Mouse (Mus musculus): ENCODE measurements around the gene Hivep3.

Hivep3 gene

GRCm38 (mm10) chr4:119948406-119948805 is 214.8 kb downstream of the Hivep3 start:
- Histone ChIP-seq H3K4me1 (replicated peaks; ENCODE audit: low read depth, low read length) (peaks cover 7% of the 10 kb centered on the region), H3K36me3 (ENCODE audit: insufficient read depth, low read length) (no peaks in the 10 kb centered on the region), H3K4me3 (replicated peaks; ENCODE audit: low read length) (no peak overlapping the region), H3K27me3 (ENCODE audit: insufficient read depth, low read length) (no peaks in the 10 kb centered on the region), H3K9me3 (ENCODE audit: low read length) (peaks cover 13% of the 10 kb centered on the region)
- TF ChIP-seq NANOG (IDR thresholded peaks at IDR 0.05; ENCODE audit: borderline replicate concordance, low read length): no peak
- no peak for TF ChIP-seq POU5F1 (IDR thresholded peaks at IDR 0.05; ENCODE audit: borderline replicate concordance, low read length)
- TF ChIP-seq CTCF (conservative IDR thresholded peaks at IDR 0.05; ENCODE audit: low read length): no peak

GRCm38 (mm10) chr4:119948922-119949614 is 215.5 kb downstream of the Hivep3 start:
- no peak for TF ChIP-seq NANOG (IDR thresholded peaks at IDR 0.05; ENCODE audit: borderline replicate concordance, low read length)
- no peak for TF ChIP-seq CTCF (conservative IDR thresholded peaks at IDR 0.05; ENCODE audit: low read length)
- no peak for TF ChIP-seq POU5F1 (IDR thresholded peaks at IDR 0.05; ENCODE audit: borderline replicate concordance, low read length)
- H3K36me3 ChIP-seq (ENCODE audit: insufficient read depth, low read length): no peaks in the 10 kb centered on the region
- peaks cover 7% of the 10 kb centered on the region for H3K4me1 ChIP-seq (replicated peaks; ENCODE audit: low read depth, low read length)
- no peaks in the 10 kb centered on the region for H3K27me3 ChIP-seq (ENCODE audit: insufficient read depth, low read length)
- H3K4me3 ChIP-seq (replicated peaks; ENCODE audit: low read length): no peak overlapping the region
- H3K9me3 ChIP-seq (ENCODE audit: low read length): peaks cover 13% of the 10 kb centered on the region

GRCm38 (mm10) chr4:119950181-119950580 is 216.6 kb downstream of the Hivep3 start:
- no peak overlapping the region for H3K4me3 ChIP-seq (replicated peaks; ENCODE audit: low read length)
- peaks cover 7% of the 10 kb centered on the region for H3K4me1 ChIP-seq (replicated peaks; ENCODE audit: low read depth, low read length)
- no peaks in the 10 kb centered on the region for H3K27me3 ChIP-seq (ENCODE audit: insufficient read depth, low read length)
- H3K36me3 ChIP-seq (ENCODE audit: insufficient read depth, low read length): no peaks in the 10 kb centered on the region
- TF ChIP-seq CTCF (conservative IDR thresholded peaks at IDR 0.05; ENCODE audit: low read length): no peak
- TF ChIP-seq POU5F1 (IDR thresholded peaks at IDR 0.05; ENCODE audit: borderline replicate concordance, low read length): no peak
- no peak for TF ChIP-seq NANOG (IDR thresholded peaks at IDR 0.05; ENCODE audit: borderline replicate concordance, low read length)
- peaks cover 9% of the 10 kb centered on the region for H3K9me3 ChIP-seq (ENCODE audit: low read length)

- TF ChIP-seq NANOG (IDR thresholded peaks at IDR 0.05; ENCODE audit: borderline replicate concordance, low read length) (no peak), POU5F1 (IDR thresholded peaks at IDR 0.05; ENCODE audit: borderline replicate concordance, low read length) (no peak), CTCF (conservative IDR thresholded peaks at IDR 0.05; ENCODE audit: low read length) (no peak)
- Histone ChIP-seq H3K36me3 (ENCODE audit: insufficient read depth, low read length) (no peaks in the 10 kb centered on the region), H3K27me3 (ENCODE audit: insufficient read depth, low read length) (no peaks in the 10 kb centered on the region), H3K4me1 (replicated peaks; ENCODE audit: low read depth, low read length) (peaks cover 7% of the 10 kb centered on the region), H3K9me3 (ENCODE audit: low read length) (peaks cover 4% of the 10 kb centered on the region; the same call in 1 of the 2 replicates), H3K4me3 (replicated peaks; ENCODE audit: low read length) (no peak overlapping the region)
Measured at GRCm38 (mm10) chr4:119951081-119951480, 217.5 kb downstream of the Hivep3 start.

- Histone ChIP-seq H3K9me3 (ENCODE audit: low read length) (peaks cover 4% of the 10 kb centered on the region; the same call in 1 of the 2 replicates), H3K36me3 (ENCODE audit: insufficient read depth, low read length) (no peaks in the 10 kb centered on the region), H3K27me3 (ENCODE audit: insufficient read depth, low read length) (no peaks in the 10 kb centered on the region), H3K4me3 (replicated peaks; ENCODE audit: low read length) (no peak overlapping the region), H3K4me1 (replicated peaks; ENCODE audit: low read depth, low read length) (no peaks in the 10 kb centered on the region; the same call in 1 of the 2 replicates)
- TF ChIP-seq POU5F1 (IDR thresholded peaks at IDR 0.05; ENCODE audit: borderline replicate concordance, low read length) (no peak), CTCF (conservative IDR thresholded peaks at IDR 0.05; ENCODE audit: low read length) (no peak)
Measured at GRCm38 (mm10) chr4:119955008-119955407, 221.4 kb downstream of the Hivep3 start.

GRCm38 (mm10) chr4:119957970-119958369 is 224.4 kb downstream of the Hivep3 start:
- no peak for TF ChIP-seq NANOG (IDR thresholded peaks at IDR 0.05; ENCODE audit: borderline replicate concordance, low read length)
- TF ChIP-seq CTCF (conservative IDR thresholded peaks at IDR 0.05; ENCODE audit: low read length): no peak
- TF ChIP-seq POU5F1 (IDR thresholded peaks at IDR 0.05; ENCODE audit: borderline replicate concordance, low read length): no peak
- H3K36me3 ChIP-seq (ENCODE audit: insufficient read depth, low read length): no peaks in the 10 kb centered on the region

GRCm38 (mm10) chr4:119959293-119959692 is 225.7 kb downstream of the Hivep3 start:
- TF ChIP-seq NANOG (IDR thresholded peaks at IDR 0.05; ENCODE audit: borderline replicate concordance, low read length) (no peak), CTCF (conservative IDR thresholded peaks at IDR 0.05; ENCODE audit: low read length) (no peak), POU5F1 (IDR thresholded peaks at IDR 0.05; ENCODE audit: borderline replicate concordance, low read length) (no peak)
- H3K36me3 ChIP-seq (ENCODE audit: insufficient read depth, low read length): no peaks in the 10 kb centered on the region
- no peak overlapping the region for H3K4me3 ChIP-seq (replicated peaks; ENCODE audit: low read length)
- H3K4me1 ChIP-seq (replicated peaks; ENCODE audit: low read depth, low read length): peaks cover 11% of the 10 kb centered on the region
- no peaks in the 10 kb centered on the region for H3K9me3 ChIP-seq (ENCODE audit: low read length)
- no peaks in the 10 kb centered on the region for H3K27me3 ChIP-seq (ENCODE audit: insufficient read depth, low read length)

More at GRCm38 (mm10) chr4:119957970-119958369, 224.4 kb downstream of the Hivep3 start:
- peaks cover 11% of the 10 kb centered on the region for H3K4me1 ChIP-seq (replicated peaks; ENCODE audit: low read depth, low read length)
- no peaks in the 10 kb centered on the region for H3K9me3 ChIP-seq (ENCODE audit: low read length)
- H3K4me3 ChIP-seq (replicated peaks; ENCODE audit: low read length): no peak overlapping the region
- no peaks in the 10 kb centered on the region for H3K27me3 ChIP-seq (ENCODE audit: insufficient read depth, low read length)

- H3K4me3 ChIP-seq (replicated peaks; ENCODE audit: low read length): no peak overlapping the region
- H3K9me3 ChIP-seq (ENCODE audit: low read length): no peaks in the 10 kb centered on the region
- no peak for TF ChIP-seq CTCF (conservative IDR thresholded peaks at IDR 0.05; ENCODE audit: low read length)
- TF ChIP-seq NANOG (IDR thresholded peaks at IDR 0.05; ENCODE audit: borderline replicate concordance, low read length): no peak
- H3K36me3 ChIP-seq (ENCODE audit: insufficient read depth, low read length): no peaks in the 10 kb centered on the region
- no peaks in the 10 kb centered on the region for H3K27me3 ChIP-seq (ENCODE audit: insufficient read depth, low read length)
- H3K4me1 ChIP-seq (replicated peaks; ENCODE audit: low read depth, low read length): peaks cover 11% of the 10 kb centered on the region
Measured at GRCm38 (mm10) chr4:119959873-119960272, 226.3 kb downstream of the Hivep3 start.

- Histone ChIP-seq H3K36me3 (ENCODE audit: insufficient read depth, low read length) (no peaks in the 10 kb centered on the region), H3K4me1 (replicated peaks; ENCODE audit: low read depth, low read length) (peaks cover 11% of the 10 kb centered on the region), H3K27me3 (ENCODE audit: insufficient read depth, low read length) (no peaks in the 10 kb centered on the region), H3K4me3 (replicated peaks; ENCODE audit: low read length) (no peak overlapping the region), H3K9me3 (ENCODE audit: low read length) (no peaks in the 10 kb centered on the region)
- TF ChIP-seq POU5F1 (IDR thresholded peaks at IDR 0.05; ENCODE audit: borderline replicate concordance, low read length) (no peak), CTCF (conservative IDR thresholded peaks at IDR 0.05; ENCODE audit: low read length) (no peak), NANOG (IDR thresholded peaks at IDR 0.05; ENCODE audit: borderline replicate concordance, low read length) (no peak)
Measured at GRCm38 (mm10) chr4:119960523-119960922, 226.9 kb downstream of the Hivep3 start.
